Mouse (Mus musculus): ENCODE measurements around the gene Tpcn2.

Gene Tpcn2

DNA sequence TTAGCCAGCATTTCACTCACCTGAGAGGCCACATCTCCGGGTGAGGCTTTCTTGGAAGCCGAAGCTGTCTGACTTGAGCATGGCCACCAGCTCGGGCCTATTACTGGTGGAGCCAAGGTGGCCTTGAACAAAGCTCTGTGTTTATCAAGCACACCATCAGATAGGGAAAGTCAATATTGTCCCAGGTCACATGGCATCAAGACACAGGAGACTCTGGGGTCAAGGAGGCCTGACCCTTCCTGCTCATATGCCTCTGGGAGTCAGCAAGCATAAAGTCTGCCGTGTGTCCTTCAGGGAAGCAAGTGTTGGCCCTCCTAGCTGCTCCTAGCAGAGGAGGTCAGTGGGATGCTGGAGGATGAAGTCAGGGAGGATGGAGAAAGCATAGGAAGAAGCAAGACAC is 75.8 kb downstream of the Tpcn2 start, which contains the start of gene 1810010D01Rik:
Gene 1810010D01Rik, minus strand, starts transcription at position 114 of the 400 bp plus-strand sequence.
- in situ Hi-C loops (cut with MboI; ENCODE audit: unreplicated experiment in 2 of 2) = no loop called here

DNA sequence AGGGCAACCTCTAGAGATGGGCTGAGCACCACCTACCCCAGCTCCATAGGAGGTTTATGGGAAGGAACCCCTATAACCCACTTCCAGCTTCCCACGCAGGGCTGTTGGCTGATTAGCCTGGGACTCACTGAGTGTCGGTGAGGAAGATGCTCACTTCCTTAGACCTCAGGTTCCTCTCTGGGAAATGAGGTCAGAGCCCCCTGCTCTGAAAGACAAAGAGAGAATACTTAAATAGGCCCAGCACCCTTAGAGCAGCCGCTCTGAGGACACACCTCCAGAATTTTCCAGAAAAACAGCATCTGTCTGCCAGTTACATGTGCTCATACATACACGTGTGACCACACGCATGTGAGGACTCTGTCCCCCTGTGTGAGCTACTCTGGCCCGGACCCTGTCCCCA is 77.0 kb downstream of the Tpcn2 start:
- in situ Hi-C loops (cut with MboI; ENCODE audit: unreplicated experiment in 2 of 2) = no loop called here

DNA sequence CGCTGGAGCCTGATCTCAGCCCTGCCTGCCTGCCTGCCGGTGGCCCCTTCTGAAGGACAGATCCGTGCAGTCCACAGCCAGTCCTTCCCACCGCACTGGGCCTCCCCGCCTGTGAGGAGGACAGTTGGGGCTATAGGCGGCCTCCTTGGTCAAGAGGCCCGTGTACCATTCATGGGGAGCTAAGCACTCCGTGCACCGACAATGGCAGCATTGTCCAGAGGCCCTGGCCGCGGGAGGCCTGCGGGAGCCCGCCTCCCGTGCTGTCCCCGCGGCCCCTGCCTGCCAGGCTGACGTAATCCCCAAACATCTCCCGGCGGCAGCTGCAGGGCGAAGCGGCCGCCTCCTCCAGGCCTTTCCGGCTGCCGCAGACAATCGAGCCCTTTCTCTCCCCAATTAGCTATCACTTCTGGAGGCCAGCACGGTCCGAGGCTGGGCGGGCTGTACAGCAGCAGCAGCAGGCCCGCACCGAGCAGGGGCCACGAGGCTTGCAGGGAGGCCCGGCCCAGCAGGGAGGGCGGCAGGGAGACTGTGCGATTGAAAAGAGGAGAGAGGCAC is 77.7 kb downstream of the Tpcn2 start:
- in situ Hi-C loops (cut with MboI; ENCODE audit: unreplicated experiment in 2 of 2) = no loop called here

DNA sequence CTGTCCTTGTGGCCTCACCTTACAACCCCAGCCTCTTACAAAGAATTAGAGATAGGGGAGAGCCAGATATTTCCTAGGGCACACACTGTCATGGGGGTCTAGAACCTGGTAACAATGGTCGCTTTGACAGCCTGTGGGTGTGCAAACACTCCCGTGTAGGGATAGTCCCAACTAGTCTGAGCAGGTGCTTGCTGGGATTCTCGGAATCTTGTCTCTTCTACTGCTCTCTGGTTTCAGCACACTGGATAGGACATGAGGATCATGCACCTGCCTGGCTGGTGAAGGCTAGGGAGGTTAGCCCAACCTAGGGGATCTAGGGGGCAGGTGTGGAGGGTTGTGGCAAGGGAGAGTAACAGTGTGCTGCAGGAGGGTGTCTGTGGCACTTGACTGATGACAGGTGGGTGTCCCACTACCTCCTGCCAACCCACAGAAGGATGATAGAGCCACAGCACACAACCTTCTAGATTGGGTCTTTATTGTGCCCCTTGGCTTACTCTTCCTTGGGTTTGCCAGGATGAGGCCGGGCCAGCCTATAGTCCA is 78.4 kb downstream of the Tpcn2 start:
- in situ Hi-C loops (cut with MboI; ENCODE audit: unreplicated experiment in 2 of 2) = no loop called here

DNA sequence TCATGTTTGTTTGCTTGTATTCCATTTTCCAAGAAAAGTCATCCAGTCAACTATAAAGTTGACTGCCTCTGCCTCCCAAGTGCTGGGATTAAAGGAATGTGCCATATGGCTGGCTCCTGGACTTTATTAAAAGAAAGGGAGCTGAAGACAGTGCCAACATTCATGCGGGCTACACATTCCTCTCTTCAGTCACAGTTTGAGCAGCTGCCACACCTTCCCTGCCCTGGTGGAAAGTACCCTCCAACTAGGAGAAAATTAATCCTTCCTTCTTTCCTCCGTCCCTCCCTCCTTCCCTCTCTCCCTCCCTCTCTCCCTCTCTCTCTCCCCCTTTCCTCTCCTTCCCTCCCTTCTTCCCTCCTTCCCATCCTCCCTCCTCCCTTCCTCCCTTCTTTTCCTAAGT is 84.1 kb downstream of the Tpcn2 start:
- in situ Hi-C loops (cut with MboI; ENCODE audit: unreplicated experiment in 2 of 2) = no loop called here

DNA sequence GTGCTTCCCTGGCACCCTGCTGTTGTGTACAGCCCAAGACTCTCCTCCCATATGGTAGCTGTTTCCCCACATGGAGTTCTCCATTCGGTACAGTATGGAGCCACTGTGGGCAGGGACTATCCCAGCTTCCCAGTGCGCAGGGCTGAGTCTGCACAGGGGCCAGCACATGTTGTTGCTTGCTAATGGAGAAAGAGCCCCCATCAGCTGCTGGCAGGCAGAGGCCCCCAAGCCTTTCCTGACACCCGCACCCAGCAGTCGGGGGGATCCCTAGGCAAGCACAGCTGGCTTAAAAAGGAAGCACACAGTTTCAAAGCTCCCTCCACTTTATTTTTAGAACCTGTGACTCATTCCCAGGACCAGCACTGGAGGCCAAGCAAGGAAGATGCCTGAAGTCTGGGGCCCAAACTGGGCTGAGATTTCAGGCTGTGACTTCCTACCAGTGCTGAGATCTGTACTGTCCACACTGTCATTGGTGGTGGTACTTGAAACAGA is 85.5 kb downstream of the Tpcn2 start:
- in situ Hi-C loops (cut with MboI; ENCODE audit: unreplicated experiment in 2 of 2) = no loop called here

DNA sequence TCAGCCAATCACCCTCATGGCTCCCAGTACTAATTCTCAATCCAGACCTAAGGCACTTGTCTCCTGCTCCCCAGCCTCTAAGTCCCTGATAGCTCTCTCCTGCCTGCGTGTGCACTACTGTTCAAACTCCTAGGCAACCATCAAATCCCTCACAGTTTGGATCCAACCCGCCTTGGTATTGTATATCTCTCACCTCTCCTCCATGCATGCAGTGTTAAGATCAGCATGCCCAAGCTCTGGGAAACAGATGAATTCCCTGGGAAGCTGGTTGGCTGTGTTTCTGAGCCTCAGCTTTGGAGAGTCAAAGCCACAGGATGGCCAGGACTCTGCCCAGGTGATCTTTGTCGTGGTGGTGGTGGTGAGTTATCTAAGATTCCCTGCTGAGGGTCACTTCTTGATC is 86.1 kb downstream of the Tpcn2 start:
- in situ Hi-C loops (cut with MboI; ENCODE audit: unreplicated experiment in 2 of 2) = no loop called here

DNA sequence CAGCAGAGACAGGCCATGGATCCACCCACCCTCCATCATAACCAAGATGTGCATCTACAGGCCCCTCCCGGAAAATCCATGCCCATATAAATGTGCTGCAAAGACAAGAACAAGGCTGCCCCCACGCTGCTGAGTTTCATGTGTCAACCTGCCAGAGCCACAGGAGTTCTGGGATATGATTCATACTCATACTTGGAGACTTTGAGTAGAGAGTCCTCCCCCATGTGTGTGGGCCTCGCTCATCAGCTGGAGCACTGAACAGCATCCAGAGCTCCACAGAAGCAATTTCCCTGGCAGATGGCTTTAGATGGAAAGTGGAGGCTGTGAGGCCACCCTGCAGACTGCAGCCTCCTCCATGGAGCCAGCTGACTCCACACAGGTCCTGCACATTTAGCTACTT is 86.8 kb downstream of the Tpcn2 start:
- in situ Hi-C loops (cut with MboI; ENCODE audit: unreplicated experiment in 2 of 2) = no loop called here

DNA sequence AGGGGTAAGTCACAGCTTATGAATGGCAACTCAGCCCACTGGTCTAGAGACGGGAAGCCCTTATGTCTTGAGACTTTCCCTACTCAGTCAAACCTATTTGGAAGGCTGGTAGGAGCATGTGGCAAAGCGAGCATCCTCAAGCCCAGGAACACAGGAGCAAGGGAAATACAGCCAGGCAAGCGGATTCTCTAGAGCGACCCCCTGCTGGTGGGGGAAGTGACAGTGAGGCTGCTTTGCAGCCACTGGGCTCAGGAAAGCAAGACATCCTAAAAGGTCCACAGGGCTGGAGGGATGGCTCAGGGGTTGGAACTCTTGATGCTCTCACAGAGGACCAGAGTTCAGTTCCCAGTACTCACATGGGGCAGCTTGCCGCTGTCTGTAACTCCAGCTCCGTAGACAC is 87.5 kb downstream of the Tpcn2 start:
- in situ Hi-C loops (cut with MboI; ENCODE audit: unreplicated experiment in 2 of 2) = no loop called here

DNA sequence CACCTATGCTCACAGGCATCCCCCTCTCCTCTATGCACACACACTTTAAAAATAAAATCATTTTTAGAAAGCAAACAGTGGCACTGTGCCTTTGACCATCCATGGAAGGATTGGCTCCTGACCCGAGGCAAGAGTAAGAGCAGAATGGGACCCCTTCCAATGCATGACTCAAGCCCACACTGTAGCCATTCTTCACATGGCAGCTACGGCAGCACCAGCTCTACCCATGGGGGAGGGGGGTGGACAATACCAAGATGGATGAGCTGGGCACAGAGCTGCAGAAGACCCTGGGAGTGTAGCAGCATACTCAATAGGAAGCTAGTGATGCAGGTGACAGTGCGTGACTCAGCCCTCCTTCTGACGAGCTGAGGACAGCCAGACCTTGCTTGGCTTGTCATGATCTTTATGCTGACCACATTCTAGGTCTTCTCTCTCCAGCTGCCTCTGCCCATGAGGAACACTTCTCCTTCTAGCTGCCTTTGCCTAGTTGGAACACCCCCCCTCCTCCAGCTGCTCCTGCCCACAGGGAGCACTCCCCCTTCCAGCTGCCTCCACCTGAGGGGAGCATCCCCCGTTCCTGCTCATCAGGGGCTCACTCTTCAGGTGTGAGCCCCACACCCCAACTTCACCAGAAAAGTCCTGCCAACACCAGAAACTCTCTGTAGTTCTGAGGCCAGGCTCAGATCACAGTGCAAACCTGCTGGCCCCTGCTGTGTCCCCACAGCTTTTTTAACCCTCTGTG is 88.5 kb downstream of the Tpcn2 start:
- in situ Hi-C loops (cut with MboI; ENCODE audit: unreplicated experiment in 2 of 2) = no loop called here

DNA sequence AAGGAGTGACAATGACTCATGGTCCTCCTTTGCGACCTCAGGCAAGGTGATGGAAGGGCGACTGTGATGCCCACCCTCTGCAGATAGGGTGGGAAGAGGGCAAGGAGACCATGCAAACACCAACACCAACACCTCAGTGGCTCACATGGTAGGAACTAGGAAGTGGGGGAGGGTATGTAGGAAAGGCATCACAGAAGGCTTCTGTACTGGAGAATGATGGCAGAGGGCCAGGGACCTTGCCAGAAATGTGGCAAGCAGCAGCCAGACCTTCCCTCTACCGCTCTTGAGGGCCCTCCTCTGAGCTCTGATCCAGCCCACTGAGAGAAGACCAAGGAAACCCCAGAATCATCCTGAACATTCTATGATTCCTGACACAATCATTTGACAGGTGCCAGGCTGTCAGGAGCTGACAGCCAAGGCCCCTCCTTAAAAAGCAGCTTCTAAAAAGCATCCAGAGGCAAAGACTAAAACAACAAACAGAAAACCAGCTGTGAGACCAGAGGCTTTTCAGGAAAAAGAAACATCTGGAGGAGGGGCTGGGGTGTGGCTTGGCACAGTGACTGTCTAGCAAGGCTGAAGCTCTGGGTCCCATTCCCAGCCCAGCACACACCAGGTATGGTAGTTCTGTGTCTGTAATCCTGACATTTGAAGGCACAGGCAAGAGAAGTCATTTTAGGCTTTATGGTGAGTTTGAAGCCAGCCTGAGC is 89.2 kb downstream of the Tpcn2 start:
- in situ Hi-C loops (cut with MboI; ENCODE audit: unreplicated experiment in 2 of 2) = no loop called here

DNA sequence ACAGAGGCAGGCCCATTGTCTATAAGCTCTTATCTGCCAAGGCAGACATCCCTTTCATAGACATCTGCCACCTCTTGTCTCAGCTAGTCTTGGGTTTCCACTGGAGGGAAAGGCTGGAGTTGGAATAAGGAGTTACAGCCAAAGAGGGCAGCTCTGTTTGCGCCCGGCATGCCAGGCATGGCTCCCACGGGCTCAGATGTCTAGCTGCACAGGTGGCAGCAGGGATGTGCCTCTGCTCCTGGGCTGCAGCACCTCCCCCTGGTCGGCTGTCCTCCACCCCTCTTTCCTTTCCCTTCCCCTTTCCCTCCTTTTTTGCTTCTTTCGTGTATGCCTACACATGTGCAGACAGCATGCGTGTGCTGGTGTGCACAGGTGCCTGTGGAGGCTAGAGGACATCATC is 91.0 kb downstream of the Tpcn2 start:
- in situ Hi-C loops (cut with MboI; ENCODE audit: unreplicated experiment in 2 of 2) = no loop called here

DNA sequence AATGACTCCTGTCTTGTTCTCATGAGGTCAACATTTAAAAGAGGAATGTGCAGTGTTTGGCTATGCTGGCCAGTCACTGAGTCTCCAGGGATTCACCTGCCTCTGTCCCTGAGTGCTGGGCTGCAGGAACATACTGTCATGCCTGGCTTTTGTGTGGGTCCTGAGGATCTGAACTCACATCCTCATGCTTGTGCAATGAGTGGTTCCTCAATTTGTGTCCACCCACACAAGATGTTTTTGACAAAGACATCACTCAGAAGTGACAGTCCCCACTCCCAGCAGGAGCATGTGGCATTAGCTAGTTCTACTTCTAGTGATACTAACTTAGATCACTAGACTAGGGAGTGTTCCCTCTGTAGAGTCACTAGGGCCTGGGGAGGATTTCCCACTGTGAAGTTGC is 93.3 kb downstream of the Tpcn2 start:
- in situ Hi-C loops (cut with MboI; ENCODE audit: unreplicated experiment in 2 of 2) = no loop called here

DNA sequence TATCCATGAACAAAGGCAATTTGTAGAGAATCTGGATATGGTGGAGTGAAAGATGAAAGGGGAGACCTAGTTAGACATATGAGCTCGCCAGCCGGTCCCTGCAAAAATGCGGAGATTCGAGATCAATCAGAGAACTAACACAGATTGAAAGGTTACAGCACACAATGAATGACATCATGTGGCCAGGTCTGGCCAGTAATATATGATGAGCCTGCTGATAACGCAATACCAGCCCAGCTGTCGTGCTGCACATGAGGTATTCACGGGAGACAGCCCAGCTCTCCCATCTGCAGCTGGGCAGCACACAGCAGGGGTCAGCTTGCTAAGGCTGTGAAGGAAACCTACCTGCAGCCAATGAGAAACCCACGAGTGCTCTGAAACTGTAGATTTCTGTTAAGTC is 94.5 kb downstream of the Tpcn2 start:
- in situ Hi-C loops (cut with MboI; ENCODE audit: unreplicated experiment in 2 of 2) = no loop called here

DNA sequence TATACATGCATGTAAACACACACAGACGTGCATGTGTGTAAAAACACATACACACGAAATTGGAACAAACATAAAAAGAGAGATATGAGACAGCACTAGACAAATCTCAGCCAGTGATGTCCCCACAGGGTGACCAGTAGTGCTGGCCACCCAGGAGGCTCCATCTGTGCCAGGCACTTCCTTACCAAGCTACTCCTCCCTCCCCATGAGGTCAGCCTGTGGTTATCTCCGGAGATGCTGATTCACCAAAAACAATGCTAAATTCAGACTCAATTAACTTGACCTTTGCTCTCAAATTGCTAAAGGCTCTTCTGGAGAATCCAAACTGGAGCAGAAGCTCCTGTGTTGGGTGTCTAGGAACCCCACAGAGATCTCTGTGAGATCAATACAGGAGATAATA is 96.0 kb downstream of the Tpcn2 start:
- in situ Hi-C loops (cut with MboI; ENCODE audit: unreplicated experiment in 2 of 2) = no loop called here

DNA sequence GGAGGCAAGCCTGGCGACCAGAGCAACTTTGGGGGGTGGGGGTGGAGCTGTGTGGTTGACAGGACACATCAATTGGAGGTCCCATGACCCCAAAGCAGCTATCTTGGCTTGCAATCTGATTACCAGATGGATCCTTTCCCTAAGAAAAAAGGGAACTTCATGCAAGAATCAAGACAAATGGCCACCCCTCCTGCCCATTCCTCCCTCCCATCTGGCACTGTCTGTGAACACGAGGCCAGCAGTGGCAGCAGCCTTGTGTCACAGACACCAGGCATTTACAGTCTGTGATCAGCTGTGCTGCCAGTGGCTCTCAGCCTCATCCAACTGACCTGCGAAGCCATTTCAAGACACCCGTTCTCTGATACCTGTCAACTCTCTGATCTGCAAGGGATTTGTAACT is 101.4 kb downstream of the Tpcn2 start:
- in situ Hi-C loops (cut with MboI; ENCODE audit: unreplicated experiment in 2 of 2) = no loop called here

DNA sequence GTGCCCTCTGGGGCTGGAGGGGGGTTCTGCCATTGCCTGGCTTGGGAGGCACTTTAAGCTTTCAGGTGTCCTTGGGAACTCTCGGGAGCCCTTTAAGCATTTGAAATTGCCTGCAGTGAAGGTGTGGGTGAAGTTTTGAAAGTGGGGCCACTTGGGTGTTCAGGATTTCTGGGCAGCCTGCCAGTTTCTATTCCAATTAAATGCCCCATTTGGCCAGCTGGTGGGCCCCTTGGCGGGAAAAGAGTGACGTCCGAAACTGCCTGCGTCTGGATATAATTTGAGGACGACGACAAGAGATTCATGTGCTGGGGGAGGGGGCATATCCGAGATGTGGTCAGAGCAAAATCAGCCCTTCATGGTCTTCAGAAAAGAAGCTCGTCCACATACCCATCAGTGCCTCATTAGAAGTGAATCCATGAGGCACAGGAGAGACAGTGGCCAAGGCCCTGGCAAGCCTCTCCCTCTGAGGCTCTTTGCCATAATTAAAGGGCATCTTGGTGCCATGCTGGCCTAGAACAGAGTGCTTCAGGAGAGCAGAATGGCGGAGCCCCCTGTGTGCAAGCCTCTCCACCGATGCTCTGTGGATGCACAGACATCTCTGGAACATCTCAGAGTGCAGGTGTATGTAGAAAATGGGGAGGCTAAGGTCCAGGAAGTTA is 102.3 kb downstream of the Tpcn2 start:
- in situ Hi-C loops (cut with MboI; ENCODE audit: unreplicated experiment in 2 of 2) = no loop called here

DNA sequence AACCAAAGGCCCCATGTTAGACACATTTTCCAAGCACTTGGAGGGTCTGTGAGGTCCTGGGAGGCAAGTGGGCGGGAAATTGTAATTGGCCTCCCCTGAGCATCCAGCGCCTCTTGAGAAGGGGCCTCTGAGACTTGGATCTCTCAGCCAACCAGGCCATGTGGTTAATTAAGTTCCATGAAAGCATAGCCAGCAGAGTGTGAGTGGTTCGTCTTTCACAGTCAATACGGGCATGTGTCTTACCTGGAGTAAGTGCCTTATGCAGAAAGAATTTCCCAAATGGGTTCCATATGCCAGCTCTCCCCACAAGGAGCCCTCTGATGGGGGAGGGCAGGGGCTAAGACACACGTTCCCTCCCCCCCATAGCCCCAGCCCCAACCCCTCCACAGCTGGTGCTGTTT is 104.1 kb downstream of the Tpcn2 start:
- in situ Hi-C loops (cut with MboI; ENCODE audit: unreplicated experiment in 2 of 2) = no loop called here

DNA sequence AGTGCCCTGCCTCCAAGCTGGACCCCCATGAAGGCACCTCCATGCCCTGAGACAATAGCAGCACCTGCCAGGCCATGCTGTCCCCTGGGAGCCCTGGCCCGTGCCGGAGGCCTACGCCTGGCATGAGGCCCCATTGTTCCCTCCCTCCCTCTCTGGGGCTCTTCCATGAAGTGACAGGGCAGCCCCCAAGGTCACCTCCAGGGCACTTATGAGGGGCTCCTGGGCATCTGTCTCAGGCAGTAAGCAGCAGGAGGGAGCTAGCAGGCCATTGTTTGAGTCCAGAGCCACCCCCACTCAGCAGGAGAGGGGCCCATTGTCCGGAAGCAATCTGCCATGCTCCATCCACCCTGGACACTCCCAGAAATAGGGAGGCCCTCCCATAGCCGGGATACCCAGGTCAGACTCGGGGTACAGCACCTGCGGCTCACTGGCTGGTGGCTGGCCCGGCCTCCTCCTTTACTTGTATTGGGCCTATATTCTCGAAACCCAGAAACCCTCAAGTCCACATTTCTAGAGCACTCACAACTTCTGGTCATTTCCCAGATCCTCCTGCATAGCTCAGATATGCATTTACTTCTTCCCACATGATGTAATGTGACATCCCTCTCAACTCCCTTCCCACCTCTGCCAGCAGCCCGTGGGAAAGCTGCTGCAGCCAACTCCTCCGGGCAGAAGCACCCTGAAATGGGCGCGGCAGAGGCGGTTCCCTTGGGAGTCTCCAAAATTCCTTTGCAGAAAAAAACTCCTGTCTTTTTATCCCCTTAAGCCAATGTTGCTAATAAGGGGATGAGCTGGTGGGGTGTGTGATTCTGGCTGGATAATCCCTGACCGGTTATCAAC is 106.8 kb downstream of the Tpcn2 start:
- in situ Hi-C loops (cut with MboI; ENCODE audit: unreplicated experiment in 2 of 2) = no loop called here

DNA sequence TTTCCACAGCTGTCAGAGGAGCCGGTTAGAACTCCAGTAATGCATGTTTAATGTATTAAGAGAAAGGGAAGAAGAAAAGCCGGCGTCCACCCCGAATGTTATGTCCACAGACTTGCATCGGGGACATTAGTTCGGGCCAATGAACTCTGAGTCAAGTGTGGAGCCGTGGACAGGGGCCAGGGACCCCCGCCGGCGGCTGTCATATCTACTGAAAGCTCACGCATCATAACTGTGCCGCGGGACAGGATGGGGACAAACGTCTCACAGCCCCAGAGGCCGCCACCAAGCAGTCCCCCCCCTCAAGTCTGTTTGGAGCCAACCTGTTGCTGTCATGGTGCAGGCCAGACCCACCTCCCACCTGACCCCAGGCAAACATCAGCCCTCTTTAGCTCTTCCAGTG is 110.2 kb downstream of the Tpcn2 start:
- in situ Hi-C loops (cut with MboI; ENCODE audit: unreplicated experiment in 2 of 2) = no loop called here

All from v-Abl transformed pro-B cells (cell line).